8 mouse cellular contexts compared by ENCODE assay signal in genomic region chr13:45000836-45001227, GRCm38 (mm10). TPM values are rescaled to one million over a fixed set of nuclear protein-coding genes. Genes with fewer than 3 reads are reported as not detected.
DNase-seq lines count a peak whose midpoint lies in the region; ATAC-seq lines count a peak whose summit lies in the region.

No protein-coding gene starts in this region.

- H3K36me3 ChIP-seq in heart, embryonic 13.5 days, result peaks cover 7% of the 10 kb centered on the region
- no peaks in the 10 kb centered on the region for H3K36me3 ChIP-seq in stomach, embryonic 14.5 days (ENCODE audit: control insufficient read depth, insufficient read depth, low read length)

- DNase-seq in adrenal gland, postnatal 14 days, result peak; percentile 51
- DNase-seq in adrenal gland, postnatal 4 days (ENCODE audit: low spot score in 2 of 2), result no peak
- DNase-seq in NIH3T3 (ENCODE audit: low read depth), result peak; percentile 76
- peak; percentile 68 for DNase-seq in embryo, embryonic 11 days
- peak; percentile 60 for DNase-seq in kidney, postnatal 14 days

- H3K9me3 ChIP-seq in heart, embryonic 13.5 days, result no peaks in the 10 kb centered on the region
- H3K9me3 ChIP-seq in stomach, embryonic 14.5 days (ENCODE audit: control insufficient read depth, low read depth, low read length), result no peaks in the 10 kb centered on the region

- H3K4me2 ChIP-seq in heart, embryonic 13.5 days, result peak overlapping the region; percentile 68
- H3K4me2 ChIP-seq in stomach, embryonic 14.5 days (replicated peaks; ENCODE audit: low read depth, low read length), result peak overlapping the region; percentile 69

- WGBS in heart, embryonic 13.5 days, result 26% methylated on average over 7 of the region's 7 CpGs
- 14% methylated on average over 7 of the region's 7 CpGs for whole genome bisulfite sequencing in stomach, embryonic 14.5 days

- H3K27ac ChIP-seq in heart, embryonic 13.5 days (replicated peaks), result peak overlapping the region; percentile 80
- no peak overlapping the region for H3K27ac ChIP-seq in stomach, embryonic 14.5 days (ENCODE audit: low read length)

- no peaks in the 10 kb centered on the region for H3K27me3 ChIP-seq in heart, embryonic 13.5 days (replicated peaks)
- no peaks in the 10 kb centered on the region for H3K27me3 ChIP-seq in stomach, embryonic 14.5 days (ENCODE audit: control insufficient read depth, insufficient read depth, low read length)

- H3K9ac ChIP-seq in heart, embryonic 13.5 days, result peak overlapping the region; percentile 90
- no peak overlapping the region; the same call in 1 of the 2 replicates for H3K9ac ChIP-seq in stomach, embryonic 14.5 days (replicated peaks; ENCODE audit: low read depth, low read length)

- ATAC-seq in heart, embryonic 13.5 days (ENCODE audit: extremely low read depth, insufficient number of reproducible peaks, low FRiP score, low TSS enrichment), result no peak
- peak; percentile 49 for ATAC-seq in megakaryocyte, adult 5-6 weeks (ENCODE audit: poor library complexity, severe bottlenecking)
- no peak for ATAC-seq in stomach, embryonic 14.5 days (ENCODE audit: insufficient number of reproducible peaks, insufficient read depth, low FRiP score, low read depth)

- peaks cover 45% of the 10 kb centered on the region for H3K4me1 ChIP-seq in heart, embryonic 13.5 days
- H3K4me1 ChIP-seq in stomach, embryonic 14.5 days (ENCODE audit: control insufficient read depth, insufficient read depth, low read length), result peaks cover 10% of the 10 kb centered on the region; the same call in 1 of the 2 replicates

- peak overlapping the region; percentile 75 for H3K4me3 ChIP-seq in heart, embryonic 13.5 days
- peak overlapping the region; percentile 91 for H3K4me3 ChIP-seq in stomach, embryonic 14.5 days (ENCODE audit: low read depth, low read length)

RNA-seq across cellular contexts. Expression of gene Dtnbp1, which starts 1.1 kb away (rescaled TPM):
- total RNA-seq in adrenal gland, postnatal 14 days (2021), result 66.0 and 69.3 TPM in 2 replicates
- 10 to 100 TPM; 50.3 to 53.3 TPM for total RNA-seq in adrenal gland, postnatal 4 days (2021)
- polyA plus RNA-seq in heart, embryonic 13.5 days (2015; fragmentation: Nextera tagmentation; extraction: Ambion mirVana), result 78.2 and 88.4 TPM in 2 replicates
- 41.5 and 50.7 TPM in 2 replicates for total RNA-seq in megakaryocyte, adult 5-6 weeks (2015)
- total RNA-seq in megakaryocyte, adult 5-6 weeks (2017), result 37.2 and 39.8 TPM in 2 replicates
- polyA plus RNA-seq in stomach, embryonic 14.5 days (2014; fragmentation: Nextera tagmentation; extraction: Ambion mirVana), result 60.0 and 61.0 TPM in 2 replicates

Comparison
In these comparisons a context has a peak if more than half of its experiments do, and no peak if none do; other contexts are left out.
1. DNase-seq: peak in adrenal gland, postnatal 14 days (single experiment), NIH3T3 (single experiment), embryo, embryonic 11 days (single experiment) and kidney, postnatal 14 days (single experiment); none in adrenal gland, postnatal 4 days (0 of 2).